In the genomic region with DNA sequence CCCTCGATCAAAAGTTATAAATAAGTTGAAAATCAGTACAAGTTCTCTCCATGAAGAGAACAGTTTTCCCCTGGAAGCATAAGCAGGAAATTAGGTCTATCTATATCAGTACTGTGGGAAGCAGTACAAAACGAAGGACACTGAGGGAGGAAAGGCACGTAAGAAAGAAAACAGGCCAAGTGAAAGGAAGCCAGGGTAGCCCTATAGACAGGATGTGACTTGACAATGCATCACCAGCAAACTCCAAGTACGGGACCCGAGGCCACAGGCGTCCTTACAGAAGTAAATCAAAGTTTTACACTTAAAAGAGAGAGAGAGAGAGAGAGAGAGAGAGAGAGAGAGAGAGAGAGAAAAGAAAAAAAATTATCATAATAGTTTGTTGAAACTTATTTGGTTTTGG, we compare ENCODE assay signal across 8 mouse cellular contexts. TPM values are rescaled to one million over a fixed set of nuclear protein-coding genes. Genes with fewer than 3 reads are reported as not detected.
DNase-seq lines count a peak whose midpoint lies in the region; ATAC-seq lines count a peak whose summit lies in the region.
"Had no signal": no experiment of that assay in that cellular context is flagged by ENCODE, and none has a peak within 500 bp of the region (broad histone marks: within the 10 kb centered on the region; RNA-seq: fewer than 3 reads in every experiment).

No protein-coding gene starts in this region.

- H3K4me2 ChIP-seq in hindbrain, embryonic 13.5 days, result peak overlapping the region; percentile 23; the same call in 1 of the 2 replicates
- no peak overlapping the region for H3K4me2 ChIP-seq in hindbrain, embryonic 11.5 days (replicated peaks; ENCODE audit: low read depth, low read length)
- 0 out of 2 replicates have a peak overlapping the region, but pooled peaks have one; percentile 20 for H3K4me2 ChIP-seq in liver, embryonic 12.5 days
- H3K4me2 ChIP-seq: limb, embryonic 12.5 days had no signal

- no peak for ATAC-seq in hindbrain, embryonic 13.5 days (ENCODE audit: low FRiP score)
- no peak for ATAC-seq in hindbrain, embryonic 11.5 days (ENCODE audit: low FRiP score)
- peak; percentile 23 for ATAC-seq in activated CD4-positive, CD25-positive, alpha-beta regulatory T cell, adult 4 months
- no peak for ATAC-seq in liver, embryonic 12.5 days

- H3K27ac ChIP-seq in hindbrain, embryonic 13.5 days, result no peak overlapping the region
- no peak overlapping the region for H3K27ac ChIP-seq in hindbrain, embryonic 11.5 days (ENCODE audit: low read depth, low read length)
- H3K27ac ChIP-seq in liver, embryonic 12.5 days, result no peak overlapping the region
- H3K27ac ChIP-seq: limb, embryonic 12.5 days had no signal

- H3K4me1 ChIP-seq in hindbrain, embryonic 13.5 days (replicated peaks), result peaks cover 58% of the 10 kb centered on the region
- peaks cover 2% of the 10 kb centered on the region; the same call in 1 of the 2 replicates for H3K4me1 ChIP-seq in hindbrain, embryonic 11.5 days (replicated peaks; ENCODE audit: control insufficient read depth, insufficient read depth, low read length)
- peaks cover 42% of the 10 kb centered on the region for H3K4me1 ChIP-seq in liver, embryonic 12.5 days

- no peak for DNase-seq in hindbrain, embryonic 11.5 days (ENCODE audit: low spot score)
- DNase-seq in CD4-positive helper T cell, adult 2 months (ENCODE audit: low read depth, low spot score), result peak; percentile 53
- no peak for DNase-seq in frontal cortex, postnatal 25 days (ENCODE audit: low spot score in 2 of 2)
- no peak for DNase-seq in cerebellum, postnatal 14 days

- no peak overlapping the region for H3K4me3 ChIP-seq in hindbrain, embryonic 13.5 days
- no peak overlapping the region for H3K4me3 ChIP-seq in hindbrain, embryonic 11.5 days (ENCODE audit: low read depth, low read length)
- H3K4me3 ChIP-seq in liver, embryonic 12.5 days, result no peak overlapping the region; the same call in 1 of the 2 replicates
- H3K4me3 ChIP-seq: limb, embryonic 12.5 days had no signal

- no peaks in the 10 kb centered on the region for H3K9me3 ChIP-seq in hindbrain, embryonic 13.5 days
- no peaks in the 10 kb centered on the region for H3K9me3 ChIP-seq in hindbrain, embryonic 11.5 days (ENCODE audit: control insufficient read depth, low read length)
- H3K9me3 ChIP-seq in liver, embryonic 12.5 days (replicated peaks), result no peaks in the 10 kb centered on the region
- H3K9me3 ChIP-seq: limb, embryonic 12.5 days had no signal

- H3K9ac ChIP-seq in hindbrain, embryonic 13.5 days, result no peak overlapping the region
- no peak overlapping the region for H3K9ac ChIP-seq in hindbrain, embryonic 11.5 days (ENCODE audit: low read depth, low read length)
- H3K9ac ChIP-seq in liver, embryonic 12.5 days, result no peak overlapping the region
- H3K9ac ChIP-seq: limb, embryonic 12.5 days had no signal

- 40% methylated on average over 6 of the region's 6 CpGs for WGBS in hindbrain, embryonic 13.5 days
- WGBS in hindbrain, embryonic 11.5 days, result 43% methylated on average over 6 of the region's 6 CpGs
- 15% methylated on average over 6 of the region's 6 CpGs for WGBS in liver, embryonic 12.5 days (ENCODE audit: insufficient replicate concordance)

- peaks cover 35% of the 10 kb centered on the region for H3K27me3 ChIP-seq in hindbrain, embryonic 13.5 days
- peaks cover 8% of the 10 kb centered on the region; the same call in 1 of the 2 replicates for H3K27me3 ChIP-seq in hindbrain, embryonic 11.5 days (ENCODE audit: control insufficient read depth, insufficient read depth, low read length)
- peaks cover 33% of the 10 kb centered on the region for H3K27me3 ChIP-seq in liver, embryonic 12.5 days (replicated peaks)

- H3K36me3 ChIP-seq in hindbrain, embryonic 13.5 days, result no peaks in the 10 kb centered on the region
- H3K36me3 ChIP-seq in hindbrain, embryonic 11.5 days (ENCODE audit: control insufficient read depth, insufficient read depth, low read length), result no peaks in the 10 kb centered on the region
- no peaks in the 10 kb centered on the region for H3K36me3 ChIP-seq in liver, embryonic 12.5 days
- H3K36me3 ChIP-seq: limb, embryonic 12.5 days had no signal

RNA-seq across cellular contexts. Expression of gene Egln3, which starts 2.8 kb away (rescaled TPM):
- polyA plus RNA-seq in hindbrain, embryonic 13.5 days (2015; fragmentation: Nextera tagmentation; extraction: Ambion mirVana), result 4.7 and 5.8 TPM in 2 replicates
- 7.3 and 7.9 TPM in 2 replicates for polyA plus RNA-seq in hindbrain, embryonic 11.5 days (2014; fragmentation: Nextera tagmentation; extraction: Ambion mirVana)
- 1 to 10 TPM; 1.7 to 2.3 TPM for polyA plus RNA-seq in activated CD4-positive, CD25-positive, alpha-beta regulatory T cell, adult 4 months (2017; shearing (Covaris generic))
- 3.5 and 3.8 TPM in 2 replicates for polyA plus RNA-seq in liver, embryonic 12.5 days (2016; fragmentation: Nextera tagmentation; extraction: Ambion mirVana)
